Mouse (Mus musculus): Measurements from ENCODE around the gene Duoxa2. TPM values are rescaled to one million over a fixed set of nuclear protein-coding genes. Genes with fewer than 3 reads are reported as not detected.

The Duoxa2 gene
- polyA plus RNA-seq, 1 experiment from 2014 or later, result not detected

DNA sequence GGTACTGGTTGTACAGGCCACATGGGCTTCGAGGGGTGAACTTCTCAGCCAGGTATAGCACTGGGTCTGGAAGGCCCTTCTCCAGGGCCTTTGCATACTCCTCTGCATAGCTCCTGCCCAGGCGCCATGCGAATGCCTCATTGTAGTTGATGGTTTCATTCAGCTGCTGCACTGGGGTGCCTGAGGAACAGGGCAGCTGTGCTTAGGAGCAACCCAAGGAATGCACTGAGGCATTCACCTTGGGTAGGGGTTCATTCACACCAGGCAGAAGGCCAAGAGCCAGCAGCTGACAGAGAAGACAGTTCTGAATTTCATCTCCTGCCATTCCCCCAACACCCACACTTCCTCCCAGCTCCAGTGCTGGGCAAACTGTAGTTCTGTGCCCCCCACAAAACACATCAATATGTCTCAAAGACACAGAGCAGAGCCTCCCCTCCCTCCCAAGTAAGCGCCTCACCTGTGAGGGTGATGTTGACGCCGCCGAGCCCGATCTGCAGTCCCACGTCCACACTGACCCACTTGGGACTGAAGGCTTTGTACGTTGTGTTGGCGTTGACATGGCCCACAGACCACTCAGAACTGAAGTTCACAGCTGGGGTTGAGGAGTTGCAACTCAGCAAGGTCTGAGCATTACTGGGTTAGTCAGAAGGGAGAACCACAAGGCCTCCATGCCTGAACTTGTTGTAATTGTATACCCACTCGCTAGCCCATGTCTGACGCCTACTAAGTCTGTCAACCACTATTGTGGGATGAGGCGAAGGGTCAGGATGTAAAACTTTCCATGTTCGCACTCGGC, 6.6 kb downstream of the Duoxa2 start:
- Histone ChIP-seq H3K4me3 (ENCODE audit: low read length) (no peak overlapping the region), H3K36me3 (ENCODE audit: control insufficient read depth, insufficient read depth, low read length) (no peaks in the 10 kb centered on the region), H3K27me3 (ENCODE audit: control insufficient read depth, insufficient read depth, low read depth, low read length) (peaks cover 34% of the 10 kb centered on the region), H3K4me2 (ENCODE audit: low read depth, low read length) (no peak overlapping the region), H3K4me1 (replicated peaks; ENCODE audit: control insufficient read depth, insufficient read depth, low read length) (peaks cover 8% of the 10 kb centered on the region), H3K9ac (ENCODE audit: low read length) (no peak overlapping the region), H3K9me3 (ENCODE audit: control insufficient read depth, low read length) (no peaks in the 10 kb centered on the region), H3K27ac (ENCODE audit: low read length) (no peak overlapping the region)
- WGBS, result 77% methylated on average over 16 of the region's 16 CpGs
- ATAC-seq (ENCODE audit: low read depth), result no peak

GRCm38 (mm10) chr2:122306184-122306583, 7.5 kb downstream of the Duoxa2 start:
- H3K4me1 ChIP-seq (replicated peaks; ENCODE audit: control insufficient read depth, insufficient read depth, low read length), result peaks cover 5% of the 10 kb centered on the region
- peaks cover 26% of the 10 kb centered on the region for H3K27me3 ChIP-seq (ENCODE audit: control insufficient read depth, insufficient read depth, low read depth, low read length)
- H3K9ac ChIP-seq (ENCODE audit: low read length), result no peak overlapping the region
- H3K4me3 ChIP-seq (ENCODE audit: low read length), result no peak overlapping the region
- H3K4me2 ChIP-seq (ENCODE audit: low read depth, low read length), result no peak overlapping the region
- H3K36me3 ChIP-seq (ENCODE audit: control insufficient read depth, insufficient read depth, low read length), result no peaks in the 10 kb centered on the region
- no peak for ATAC-seq (ENCODE audit: low read depth)
- H3K27ac ChIP-seq (ENCODE audit: low read length), result no peak overlapping the region
- 34% methylated on average over 4 of the region's 4 CpGs for WGBS
- no peaks in the 10 kb centered on the region for H3K9me3 ChIP-seq (ENCODE audit: control insufficient read depth, low read length)

GRCm38 (mm10) chr2:122309647-122310046, 10.9 kb downstream of the Duoxa2 start:
- no peaks in the 10 kb centered on the region for H3K9me3 ChIP-seq (ENCODE audit: control insufficient read depth, low read length)
- H3K9ac ChIP-seq (ENCODE audit: low read length), result no peak overlapping the region
- peaks cover 34% of the 10 kb centered on the region for H3K27me3 ChIP-seq (ENCODE audit: control insufficient read depth, insufficient read depth, low read depth, low read length)
- no peaks in the 10 kb centered on the region; the same call in 1 of the 2 replicates for H3K4me1 ChIP-seq (replicated peaks; ENCODE audit: control insufficient read depth, insufficient read depth, low read length)
- no peak for ATAC-seq (ENCODE audit: low read depth)
- H3K36me3 ChIP-seq (ENCODE audit: control insufficient read depth, insufficient read depth, low read length), result no peaks in the 10 kb centered on the region
- no peak overlapping the region for H3K4me3 ChIP-seq (ENCODE audit: low read length)
- no peak overlapping the region for H3K4me2 ChIP-seq (ENCODE audit: low read depth, low read length)
- H3K27ac ChIP-seq (ENCODE audit: low read length), result no peak overlapping the region
- 40% methylated on average over 3 of the region's 3 CpGs for WGBS

GRCm38 (mm10) chr2:122311561-122311960, 12.9 kb downstream of the Duoxa2 start:
- no peak overlapping the region for H3K4me2 ChIP-seq (ENCODE audit: low read depth, low read length)
- H3K4me1 ChIP-seq (replicated peaks; ENCODE audit: control insufficient read depth, insufficient read depth, low read length), result no peaks in the 10 kb centered on the region; the same call in 1 of the 2 replicates
- no peak overlapping the region for H3K9ac ChIP-seq (ENCODE audit: low read length)
- no peak overlapping the region for H3K4me3 ChIP-seq (ENCODE audit: low read length)
- WGBS, result 57% methylated on average over 2 of the region's 2 CpGs
- no peaks in the 10 kb centered on the region for H3K36me3 ChIP-seq (ENCODE audit: control insufficient read depth, insufficient read depth, low read length)
- peaks cover 38% of the 10 kb centered on the region for H3K27me3 ChIP-seq (ENCODE audit: control insufficient read depth, insufficient read depth, low read depth, low read length)
- no peak for ATAC-seq (ENCODE audit: low read depth)
- H3K9me3 ChIP-seq (ENCODE audit: control insufficient read depth, low read length), result no peaks in the 10 kb centered on the region
- H3K27ac ChIP-seq (ENCODE audit: low read length), result no peak overlapping the region

DNA sequence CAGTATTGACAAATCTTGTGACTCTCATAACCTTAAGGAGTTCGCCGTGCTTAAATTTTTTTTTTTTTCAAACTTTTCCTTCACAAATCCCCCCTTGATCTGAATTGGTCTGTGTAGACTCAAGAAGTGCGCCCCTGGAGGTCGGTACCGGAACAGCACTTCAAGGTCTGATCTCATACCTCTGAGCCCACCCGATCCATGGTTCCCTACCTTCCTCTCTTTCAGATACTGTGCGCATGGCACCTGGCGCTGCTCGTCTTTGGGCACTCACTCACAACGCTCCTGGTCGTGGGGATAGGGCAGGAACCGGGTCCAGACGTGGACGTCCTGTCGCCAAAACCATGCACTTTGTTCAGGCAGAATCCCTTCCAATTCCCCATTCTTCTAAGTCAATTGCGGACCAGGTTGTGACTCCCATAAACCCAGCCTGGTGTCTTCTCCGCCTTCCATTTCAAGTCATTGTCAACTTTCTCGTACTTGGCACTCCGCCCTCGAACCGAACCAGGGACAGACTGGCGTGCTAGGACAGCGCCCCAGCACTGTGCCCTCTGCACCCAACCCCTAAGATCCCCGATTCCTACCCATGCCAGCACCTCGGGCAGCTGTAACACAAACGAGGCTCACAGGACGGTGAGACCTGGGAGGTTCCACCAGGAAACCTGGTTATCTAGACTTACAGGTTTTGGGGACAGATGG, 14.2 kb downstream of the Duoxa2 start:
- Histone ChIP-seq H3K9me3 (ENCODE audit: control insufficient read depth, low read length) (no peaks in the 10 kb centered on the region), H3K9ac (ENCODE audit: low read length) (no peak overlapping the region), H3K4me2 (ENCODE audit: low read depth, low read length) (peak overlapping the region; percentile 44), H3K27me3 (ENCODE audit: control insufficient read depth, insufficient read depth, low read depth, low read length) (peaks cover 38% of the 10 kb centered on the region), H3K4me1 (replicated peaks; ENCODE audit: control insufficient read depth, insufficient read depth, low read length) (no peaks in the 10 kb centered on the region; the same call in 1 of the 2 replicates), H3K4me3 (ENCODE audit: low read length) (peak overlapping the region; percentile 34), H3K27ac (ENCODE audit: low read length) (no peak overlapping the region), H3K36me3 (ENCODE audit: control insufficient read depth, insufficient read depth, low read length) (no peaks in the 10 kb centered on the region)
- peak; percentile 41; the same call in 1 of the 2 replicates for ATAC-seq (ENCODE audit: low read depth)
- 3% methylated on average over 27 of the region's 27 CpGs for WGBS

DNA sequence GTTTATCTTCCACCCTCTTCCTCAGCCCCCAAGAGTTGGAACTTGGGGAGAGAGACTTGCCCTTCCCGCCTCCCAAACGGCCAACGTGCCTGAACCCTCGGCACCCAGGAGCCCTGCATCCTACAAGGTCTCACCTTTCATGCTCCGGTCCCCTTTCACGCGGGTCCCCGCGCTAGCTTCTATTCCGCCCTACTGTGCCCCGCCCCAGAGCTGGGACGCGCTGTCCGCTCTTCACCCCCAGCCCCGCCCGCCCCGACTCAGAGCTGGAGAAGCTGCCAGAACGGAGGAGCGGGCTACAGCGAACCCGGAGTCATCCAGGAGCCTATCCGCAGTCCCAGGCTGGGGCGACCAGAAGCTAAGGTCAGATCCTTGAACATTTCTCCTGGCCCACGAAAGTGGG, 14.8 kb downstream of the Duoxa2 start, which contains the start of gene Duoxa1:
TSS of gene Duoxa1 (minus strand) at position 195 of the 400 bp plus-strand sequence.
- WGBS, result 1% methylated on average over 24 of the region's 24 CpGs
- Histone ChIP-seq H3K36me3 (ENCODE audit: control insufficient read depth, insufficient read depth, low read length) (no peaks in the 10 kb centered on the region), H3K4me1 (replicated peaks; ENCODE audit: control insufficient read depth, insufficient read depth, low read length) (no peaks in the 10 kb centered on the region; the same call in 1 of the 2 replicates), H3K27me3 (ENCODE audit: control insufficient read depth, insufficient read depth, low read depth, low read length) (peaks cover 37% of the 10 kb centered on the region), H3K27ac (ENCODE audit: low read length) (no peak within 1 kb of the TSS), H3K4me3 (ENCODE audit: low read length) (peak within 1 kb of the TSS; percentile 34), H3K4me2 (ENCODE audit: low read depth, low read length) (peak within 1 kb of the TSS; percentile 44), H3K9ac (ENCODE audit: low read length) (no peak within 1 kb of the TSS), H3K9me3 (ENCODE audit: control insufficient read depth, low read length) (no peaks in the 10 kb centered on the region)
- ATAC-seq (ENCODE audit: low read depth), result peak; percentile 59

DNA sequence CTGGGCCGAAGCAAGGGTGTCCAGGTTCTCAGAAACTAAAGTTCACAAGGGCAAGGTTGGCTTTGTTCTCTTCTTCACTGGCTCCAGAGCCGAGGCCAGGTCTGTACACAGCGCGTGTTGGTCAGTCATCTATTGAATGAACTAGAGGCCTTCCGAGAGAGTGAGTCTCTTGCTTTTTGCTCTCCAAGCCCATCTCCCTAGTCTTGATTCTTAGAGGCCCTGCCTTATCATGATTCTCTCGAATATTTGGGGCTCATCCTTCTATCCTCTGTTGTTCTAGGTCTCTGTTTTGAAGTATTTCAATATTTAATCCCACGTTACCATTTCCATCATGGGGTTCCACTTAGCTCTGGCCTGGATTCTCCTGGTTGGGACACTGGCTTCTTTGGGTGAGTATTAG, 16.7 kb downstream of the Duoxa2 start, which contains the start of gene Duox1:
TSS of gene Duox1 (plus strand) at position 301 of the 400 bp plus-strand sequence.
- Histone ChIP-seq H3K4me1 (replicated peaks; ENCODE audit: control insufficient read depth, insufficient read depth, low read length) (no peaks in the 10 kb centered on the region; the same call in 1 of the 2 replicates), H3K4me2 (ENCODE audit: low read depth, low read length) (no peak within 1 kb of the TSS), H3K9ac (ENCODE audit: low read length) (no peak within 1 kb of the TSS), H3K36me3 (ENCODE audit: control insufficient read depth, insufficient read depth, low read length) (no peaks in the 10 kb centered on the region), H3K27me3 (ENCODE audit: control insufficient read depth, insufficient read depth, low read depth, low read length) (peaks cover 35% of the 10 kb centered on the region), H3K9me3 (ENCODE audit: control insufficient read depth, low read length) (no peaks in the 10 kb centered on the region), H3K4me3 (ENCODE audit: low read length) (no peak within 1 kb of the TSS), H3K27ac (ENCODE audit: low read length) (no peak within 1 kb of the TSS)
- WGBS, result 86% methylated on average over 7 of the region's 7 CpGs
- no peak for ATAC-seq (ENCODE audit: low read depth)

DNA sequence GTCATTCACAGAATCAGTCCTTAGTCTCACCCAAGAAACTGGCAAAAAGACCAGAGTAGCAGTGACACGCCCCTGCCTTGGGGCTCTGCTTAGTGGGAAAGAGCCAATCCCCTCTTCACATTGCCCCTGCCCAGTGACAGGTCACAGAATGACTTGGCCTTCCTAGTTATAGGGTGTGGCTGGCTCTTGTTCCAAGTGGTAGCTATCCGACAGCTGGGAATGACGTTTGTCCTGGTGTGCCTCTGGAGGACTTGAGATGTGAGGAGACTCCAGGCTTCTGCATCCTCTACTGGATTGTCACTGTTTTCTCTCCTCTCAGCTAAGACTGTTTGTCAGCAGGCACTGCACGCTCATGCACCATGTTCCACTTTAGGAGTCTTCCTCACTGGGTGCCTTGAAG, 18.7 kb downstream of the Duoxa2 start:
- Histone ChIP-seq H3K9me3 (ENCODE audit: control insufficient read depth, low read length) (no peaks in the 10 kb centered on the region), H3K36me3 (ENCODE audit: control insufficient read depth, insufficient read depth, low read length) (no peaks in the 10 kb centered on the region), H3K4me2 (ENCODE audit: low read depth, low read length) (no peak overlapping the region), H3K4me1 (replicated peaks; ENCODE audit: control insufficient read depth, insufficient read depth, low read length) (no peaks in the 10 kb centered on the region; the same call in 1 of the 2 replicates), H3K27me3 (ENCODE audit: control insufficient read depth, insufficient read depth, low read depth, low read length) (peaks cover 26% of the 10 kb centered on the region), H3K27ac (ENCODE audit: low read length) (no peak overlapping the region), H3K9ac (ENCODE audit: low read length) (no peak overlapping the region), H3K4me3 (ENCODE audit: low read length) (no peak overlapping the region)
- WGBS, result 51% methylated on average over 4 of the region's 4 CpGs
- no peak for ATAC-seq (ENCODE audit: low read depth)

GRCm38 (mm10) chr2:122323960-122324359, 25.3 kb downstream of the Duoxa2 start:
- Histone ChIP-seq H3K27me3 (ENCODE audit: control insufficient read depth, insufficient read depth, low read depth, low read length) (no peaks in the 10 kb centered on the region), H3K36me3 (ENCODE audit: control insufficient read depth, insufficient read depth, low read length) (no peaks in the 10 kb centered on the region), H3K9ac (ENCODE audit: low read length) (no peak overlapping the region), H3K4me3 (ENCODE audit: low read length) (no peak overlapping the region), H3K9me3 (ENCODE audit: control insufficient read depth, low read length) (no peaks in the 10 kb centered on the region), H3K4me2 (ENCODE audit: low read depth, low read length) (no peak overlapping the region), H3K4me1 (replicated peaks; ENCODE audit: control insufficient read depth, insufficient read depth, low read length) (no peaks in the 10 kb centered on the region), H3K27ac (ENCODE audit: low read length) (no peak overlapping the region)
- WGBS, result 47% methylated on average over 3 of the region's 3 CpGs
- no peak for ATAC-seq (ENCODE audit: low read depth)
